Mouse (Mus musculus) thymus, adult 18-20 months (tissue): ENCODE results near the gene Mall.
A peak's percentile ranks its signal among the peaks of the same experiment; 100 is the strongest.

Experiments used
- DNase-seq, 2 experiments: peaks; one replicate each; pipeline ENCODE4 v3.0.0; 2022; ENCODE audit warnings: mixed read lengths in 2 of 2

The Mall gene

GRCm38 (mm10) chr2:127728661-127729450, 876 bp downstream of the Mall start:
- DNase-seq: no peak

- DNase-seq: no peak
These were observed 1.6 kb downstream of the Mall start for GRCm38 (mm10) chr2:127728146-127728545.

DNA sequence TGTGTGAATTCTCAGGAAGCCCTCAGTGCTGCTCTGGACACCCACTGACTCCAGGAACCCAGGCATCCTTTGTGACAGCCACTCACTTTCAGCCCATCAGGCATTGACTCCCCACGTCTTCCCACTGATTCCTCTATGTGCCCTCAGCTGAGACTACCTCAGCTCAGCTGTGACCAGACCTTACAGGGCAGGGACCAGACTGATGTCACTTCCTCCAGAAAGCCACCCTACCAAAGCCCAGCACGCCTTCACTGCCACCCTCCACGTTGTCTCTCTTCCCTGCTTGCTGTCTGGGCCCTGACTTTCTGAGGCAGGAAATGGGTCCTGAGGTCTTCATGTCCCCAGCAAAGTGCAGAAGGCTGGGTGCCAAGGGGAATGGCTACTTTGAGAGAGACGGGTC, 6.5 kb downstream of the Mall start:
- no peak for DNase-seq

- DNase-seq: no peak
These were observed 7.4 kb downstream of the Mall start for GRCm38 (mm10) chr2:127722176-127722892.

- no peak for DNase-seq
These were observed 10.8 kb downstream of the Mall start for GRCm38 (mm10) chr2:127718839-127719468.

DNA sequence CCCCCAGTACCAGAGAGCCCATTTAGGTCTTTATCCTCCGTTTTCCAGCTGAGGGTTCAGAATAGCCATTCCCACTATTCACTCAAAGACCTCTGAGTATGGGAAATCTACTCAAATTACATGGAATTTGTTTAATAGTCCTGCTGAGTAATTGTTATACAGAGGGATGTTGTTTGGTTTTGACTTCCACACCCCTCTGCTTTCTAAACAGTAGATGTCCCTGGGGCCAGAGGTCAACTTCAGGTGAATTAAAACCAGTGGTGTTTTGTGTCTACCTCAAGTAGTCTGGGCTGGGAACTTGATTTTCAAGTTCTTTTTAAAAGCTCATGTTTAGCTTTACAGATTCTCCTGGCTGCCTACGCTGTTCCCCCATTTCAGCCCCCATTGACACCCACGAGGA, 15.0 kb downstream of the Mall start:
- no peak for DNase-seq

GRCm38 (mm10) chr2:127708792-127709191, 20.9 kb downstream of the Mall start:
- no peak for DNase-seq

GRCm38 (mm10) chr2:127708060-127708459, 21.7 kb downstream of the Mall start:
- DNase-seq: no peak

DNA sequence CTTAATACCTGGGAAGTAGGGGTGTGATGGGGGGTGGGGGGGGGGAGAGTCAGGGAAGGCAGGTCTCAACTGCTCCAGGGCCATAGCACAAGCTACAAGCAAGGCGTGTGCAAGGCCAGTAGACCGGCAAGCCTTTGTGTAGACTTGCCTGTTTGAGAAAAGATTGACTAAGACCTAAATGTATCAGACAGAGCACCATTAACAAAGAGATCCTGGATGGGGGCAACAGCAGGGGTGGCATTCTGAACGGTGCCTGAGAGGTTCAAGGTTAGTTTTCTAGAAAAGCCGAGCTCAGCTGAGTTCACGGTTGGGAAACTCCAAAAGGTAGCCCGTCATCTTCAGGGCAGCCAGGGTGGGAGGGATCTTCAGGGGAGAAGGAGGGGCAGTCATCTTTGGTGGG, 24.5 kb downstream of the Mall start:
- DNase-seq: no peak

DNA sequence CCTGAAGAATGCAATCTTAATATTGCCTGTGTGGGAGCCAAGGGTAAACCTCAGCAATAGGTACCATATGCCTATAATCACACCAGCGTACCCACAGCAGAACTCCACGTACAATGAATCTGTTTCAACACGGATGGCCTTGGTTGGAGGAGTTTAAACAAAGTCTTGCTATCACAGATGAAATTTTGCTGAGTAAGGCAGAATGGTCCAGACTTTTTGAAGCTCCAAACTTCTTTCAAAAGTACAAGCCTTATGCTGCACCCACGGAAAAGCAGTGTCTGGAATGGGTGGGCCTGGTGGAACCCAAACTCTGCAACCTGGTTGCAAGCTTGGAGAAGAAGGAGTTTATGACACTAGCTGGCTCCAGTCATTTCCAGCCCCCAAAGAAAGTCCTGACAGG, 40.5 kb downstream of the Mall start:
- DNase-seq: no peak

DNA sequence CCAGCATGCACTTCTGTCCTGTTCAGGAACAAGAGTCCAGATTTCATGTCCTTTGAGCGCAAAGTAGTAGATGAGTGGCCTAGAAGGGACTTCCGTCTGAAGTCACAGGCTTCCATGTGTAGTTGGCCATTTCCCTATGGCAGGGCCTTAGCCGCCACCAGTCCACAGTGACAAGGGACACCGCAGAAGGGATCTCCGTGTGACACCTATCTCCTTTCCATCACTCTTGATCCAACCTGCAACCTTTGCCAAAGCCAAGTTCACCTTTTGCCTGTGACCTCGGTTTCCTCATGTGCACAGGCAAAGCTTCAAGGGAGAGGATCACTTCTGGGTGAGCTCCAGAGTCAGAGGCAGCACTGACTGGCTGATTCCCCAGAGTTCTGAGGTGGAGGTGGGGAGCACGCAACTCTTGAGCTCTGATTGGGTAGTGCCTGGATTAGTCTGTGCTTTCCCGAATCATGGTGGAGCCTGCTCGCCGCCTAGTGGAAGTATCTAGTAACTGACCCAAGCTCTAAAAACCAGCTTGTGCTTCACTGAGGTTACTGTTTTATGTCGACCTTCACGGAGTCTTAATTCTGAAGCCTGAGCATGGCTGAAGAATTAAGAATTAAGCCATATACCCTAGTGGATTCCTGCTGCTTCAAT, 45.9 kb downstream of the Mall start:
- peak; percentile 14 to 15 for DNase-seq

DNA sequence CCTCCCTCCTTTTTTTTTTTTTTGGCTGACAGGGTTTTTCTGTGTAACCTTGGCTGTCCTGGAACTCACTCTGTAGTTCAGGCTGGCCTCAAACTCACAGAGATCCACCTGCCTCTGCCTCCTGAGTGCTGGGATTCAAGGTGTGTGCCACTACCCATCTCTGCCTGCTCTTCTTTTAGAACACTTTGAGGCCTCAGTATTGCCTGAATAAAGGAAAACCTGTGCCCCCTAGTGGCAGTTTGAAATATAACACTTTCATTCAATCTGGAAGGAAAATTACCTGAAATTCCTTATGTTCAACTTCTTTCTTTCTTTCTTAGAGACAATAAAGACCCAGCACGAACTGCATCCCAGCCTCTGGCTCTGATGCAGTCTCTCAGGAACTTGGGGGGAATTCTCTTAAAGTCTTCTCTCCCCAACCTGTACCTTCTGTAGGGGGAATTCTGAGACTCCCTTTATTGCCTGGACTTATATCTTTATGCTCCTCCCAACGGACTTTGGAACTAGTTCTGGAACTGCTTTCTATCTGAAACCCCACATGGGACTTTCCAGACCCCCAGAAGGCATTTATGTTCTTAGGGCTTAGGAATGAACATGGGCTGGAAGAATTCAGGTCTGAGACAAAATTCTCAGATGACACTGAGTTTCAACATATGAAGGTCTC, 61.8 kb downstream of the Mall start:
- DNase-seq: no peak

DNA sequence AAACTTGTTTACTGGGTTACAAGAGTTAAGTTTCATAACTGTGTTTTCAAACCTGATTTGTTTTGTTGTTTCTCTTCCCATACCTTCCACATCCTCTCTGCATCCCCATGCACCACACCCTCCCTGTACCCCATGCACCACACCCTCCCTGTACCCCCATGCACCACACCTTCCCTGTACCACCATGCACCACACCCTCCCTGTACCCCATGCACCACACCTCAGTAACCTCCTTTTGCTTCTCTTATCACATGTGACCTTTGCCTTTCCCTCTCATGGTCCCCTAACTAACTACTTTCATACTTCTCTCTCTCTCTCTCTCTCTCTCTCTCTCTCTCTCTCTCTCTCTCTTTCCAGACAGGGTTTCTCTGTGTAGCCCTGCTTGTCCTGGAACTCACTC, 62.7 kb downstream of the Mall start:
- no peak for DNase-seq

- DNase-seq: no peak
These were observed 67.0 kb downstream of the Mall start for GRCm38 (mm10) chr2:127662708-127663107.

GRCm38 (mm10) chr2:127656086-127656720, 73.5 kb downstream of the Mall start, which contains the start of gene Mal:
Gene Mal, minus strand, starts transcription at chr2:127656695.
- no peak for DNase-seq

DNA sequence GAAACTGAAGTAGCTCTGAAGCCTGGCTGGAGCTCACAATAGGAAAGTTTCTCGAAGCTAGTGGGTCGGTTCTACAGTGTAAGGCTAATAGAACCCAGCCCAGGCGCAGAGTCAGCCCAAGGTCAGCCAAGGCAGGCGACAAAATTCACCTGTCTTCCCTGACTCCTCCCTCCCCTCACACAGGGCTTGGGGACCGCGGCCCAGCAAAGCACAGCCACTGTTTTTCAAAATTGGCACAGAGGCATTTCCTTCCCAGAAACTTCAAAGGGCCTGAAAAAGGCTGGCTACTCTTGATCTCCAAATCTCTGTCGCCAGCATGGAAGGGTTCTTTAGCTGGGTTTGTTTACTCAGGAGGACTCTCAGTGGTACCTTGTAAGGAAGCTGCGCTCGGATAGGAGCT, 74.3 kb downstream of the Mall start:
- no peak for DNase-seq

GRCm38 (mm10) chr2:127654786-127655185, 74.9 kb downstream of the Mall start:
- no peak for DNase-seq
